Mouse (Mus musculus): Measurements from ENCODE around the gene Mpg.

Mpg gene

DNA sequence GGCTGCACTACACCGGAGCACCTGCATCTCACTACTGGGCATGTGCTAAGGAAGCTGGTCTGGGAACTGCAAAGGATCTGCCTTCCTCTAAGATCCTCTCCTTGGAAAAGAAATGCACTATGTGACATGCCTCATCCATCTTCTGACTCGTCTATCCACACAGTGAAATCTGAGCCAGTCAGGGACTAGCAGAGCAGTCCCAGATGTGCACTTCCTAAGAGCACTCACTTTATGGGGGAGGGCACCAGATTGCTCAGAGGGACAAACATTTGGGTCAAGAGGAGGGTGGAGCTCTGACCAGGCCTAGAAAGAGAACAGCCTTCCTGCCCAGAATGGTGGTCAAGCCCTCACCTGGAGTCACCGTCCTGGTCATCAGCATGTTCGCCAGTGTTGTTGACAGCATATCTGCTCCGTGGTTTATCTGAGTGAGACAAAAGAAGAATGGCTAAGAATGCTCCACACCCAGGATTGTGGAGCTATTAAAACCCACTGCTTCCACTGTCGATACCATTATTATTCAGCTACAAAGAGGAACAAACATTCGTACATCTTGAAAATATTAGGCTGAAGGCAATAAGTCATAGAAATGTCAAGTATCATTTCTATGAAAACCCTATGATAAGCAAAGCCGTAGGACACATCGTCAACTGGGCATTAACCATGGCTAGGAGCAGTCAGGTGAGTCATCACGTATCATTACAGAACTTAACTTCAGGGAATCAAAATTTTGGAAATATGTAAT, 36.5 kb downstream of the Mpg start:
- peak; percentile 20 for DNase-seq (ENCODE audit: extremely low spot score)

DNA sequence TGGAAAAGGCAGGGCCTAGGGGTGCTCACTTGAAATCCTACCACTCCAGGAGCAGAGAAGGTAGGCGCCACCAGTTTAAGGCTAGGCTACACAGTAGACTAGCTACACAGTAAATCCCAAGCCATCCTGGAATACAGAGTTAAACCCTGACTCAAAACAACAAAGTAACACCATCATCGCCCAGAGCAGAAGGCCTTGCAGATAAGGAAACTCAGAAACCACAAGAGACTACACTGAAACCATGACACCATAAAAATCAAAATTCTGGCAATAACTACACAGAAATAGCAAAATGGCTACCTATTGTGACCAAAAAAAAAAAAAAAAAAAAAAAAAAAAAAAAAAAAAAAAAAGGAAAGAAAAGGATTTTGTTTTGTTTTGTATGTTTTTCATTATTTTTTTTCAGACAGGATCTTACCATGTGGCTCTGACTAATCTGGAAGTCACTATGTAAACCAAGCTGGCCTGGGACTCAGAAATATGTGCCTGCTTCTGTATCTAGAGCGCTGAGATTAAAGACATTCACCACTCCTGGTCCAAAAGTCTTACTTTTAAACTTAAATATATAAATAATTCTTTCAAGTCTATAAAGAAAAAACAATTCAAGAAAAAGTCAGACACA, 38.9 kb downstream of the Mpg start:
- DNase-seq (ENCODE audit: extremely low spot score) = no peak

DNA sequence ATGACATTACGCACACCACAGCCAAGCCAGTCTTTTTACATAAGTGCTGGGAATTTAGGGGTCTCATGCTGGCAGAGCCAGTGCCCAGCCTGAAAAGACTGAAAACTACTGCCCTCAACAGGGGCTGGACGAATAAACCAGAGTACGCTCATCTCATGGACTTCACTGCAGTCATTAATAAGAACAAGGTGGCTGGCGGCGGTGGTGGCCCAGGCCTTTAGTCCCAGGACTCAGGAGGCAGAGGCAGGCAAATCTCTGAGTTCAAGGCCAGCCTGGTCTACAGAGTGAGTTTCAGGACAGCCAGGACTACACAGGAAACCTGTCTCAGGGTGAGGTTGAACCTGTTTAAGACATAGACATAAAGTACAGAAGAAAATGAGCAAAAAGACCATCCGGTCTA, 39.9 kb downstream of the Mpg start:
- DNase-seq (ENCODE audit: extremely low spot score) = no peak

DNA sequence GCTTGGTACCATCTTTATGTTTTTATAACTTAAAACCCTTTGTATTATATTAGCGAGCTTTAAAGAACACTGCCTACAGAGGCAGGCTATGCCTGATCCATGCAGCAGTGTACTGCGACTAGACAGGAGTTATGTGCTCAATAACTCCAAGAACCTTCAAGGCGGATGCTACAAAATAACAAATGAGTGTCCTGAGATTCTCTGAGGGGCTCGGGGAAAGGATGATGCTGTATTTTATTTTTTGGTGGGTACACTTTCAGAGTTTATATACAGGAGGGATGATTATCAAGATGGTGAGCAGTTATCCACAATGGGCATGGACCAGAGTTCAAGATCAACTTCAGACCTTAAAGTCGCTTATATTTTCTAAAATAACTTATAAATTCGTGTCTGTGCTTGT, 40.5 kb downstream of the Mpg start:
- no peak for DNase-seq (ENCODE audit: extremely low spot score)

DNA sequence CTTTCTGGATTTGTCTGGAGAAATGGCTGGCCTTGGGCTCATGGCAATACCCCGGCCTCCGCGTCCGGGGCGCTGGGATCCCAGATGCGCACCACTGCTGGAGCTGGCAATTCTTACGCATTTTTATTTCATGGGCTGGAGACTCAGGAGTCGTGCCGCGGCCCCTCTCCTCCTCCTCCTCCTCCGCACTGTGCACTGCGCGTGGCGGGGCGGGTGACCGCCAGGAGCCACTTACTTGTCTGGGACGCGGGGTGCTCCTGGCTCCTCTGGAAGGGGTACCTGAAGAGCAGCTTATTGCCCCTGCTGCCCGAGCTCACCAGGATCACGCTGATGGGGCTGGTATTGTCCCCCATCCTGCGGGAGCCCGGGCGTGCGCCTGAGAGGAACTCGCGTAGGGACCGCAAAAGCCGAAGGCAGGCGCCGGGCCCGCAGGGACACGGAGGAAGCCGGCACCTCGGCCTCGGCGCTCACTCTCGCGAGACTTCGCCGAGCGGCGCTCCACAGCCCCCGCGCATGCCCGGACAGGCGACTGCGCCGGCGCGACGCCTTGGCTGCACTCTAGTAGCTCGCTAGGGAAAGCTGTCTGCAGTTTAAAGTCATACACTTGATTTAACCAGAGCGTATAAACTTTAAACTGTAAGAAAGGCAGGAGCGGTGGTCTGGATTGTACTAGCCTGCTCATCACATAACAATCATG, 41.0 kb downstream of the Mpg start, which contains the start of gene Nprl3:
Gene Nprl3 (minus strand): TSS at position 520 of the 697 bp plus-strand sequence.
- peak; percentile 92 for DNase-seq (ENCODE audit: extremely low spot score)

DNA sequence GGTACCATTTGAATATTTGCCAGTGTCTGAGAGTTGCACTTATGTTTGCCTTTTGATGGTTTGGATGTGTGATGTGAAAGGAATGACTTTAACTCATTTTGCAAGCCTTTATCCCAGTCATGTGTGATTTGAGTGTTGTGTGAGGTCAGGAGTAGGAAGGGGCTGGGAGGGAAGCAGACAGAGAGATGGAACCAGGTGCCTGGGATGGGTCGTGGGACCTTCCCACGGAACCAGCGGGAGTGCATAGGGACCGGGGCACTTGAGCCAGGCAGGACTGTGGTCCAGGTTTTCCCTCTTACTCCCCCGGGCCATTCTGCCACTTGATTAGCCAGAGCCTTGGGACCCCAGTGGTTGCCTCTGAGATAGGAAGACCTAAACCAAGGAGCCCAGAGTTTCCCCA, 41.7 kb downstream of the Mpg start:
- DNase-seq (ENCODE audit: extremely low spot score) = no peak

DNA sequence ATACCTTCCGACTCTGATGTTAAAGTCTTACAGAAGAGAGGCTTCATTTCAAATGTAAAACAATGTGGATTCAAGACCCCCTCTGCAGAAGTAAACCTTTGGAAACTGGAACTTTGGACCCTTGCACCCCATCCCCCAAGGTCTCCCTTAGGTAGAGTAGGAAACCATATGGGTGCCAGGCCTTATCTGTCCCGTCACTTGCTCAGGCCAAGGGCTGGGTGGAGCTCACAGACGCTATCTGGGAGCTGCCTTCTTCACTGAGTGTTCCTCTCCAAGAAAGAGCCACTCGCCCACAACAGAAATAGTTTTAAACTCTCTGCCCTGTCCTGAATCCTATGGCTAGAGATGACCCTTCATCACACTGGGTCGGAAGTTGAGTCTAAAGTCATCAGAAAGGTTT, 42.6 kb downstream of the Mpg start:
- DNase-seq (ENCODE audit: extremely low spot score) = no peak

DNA sequence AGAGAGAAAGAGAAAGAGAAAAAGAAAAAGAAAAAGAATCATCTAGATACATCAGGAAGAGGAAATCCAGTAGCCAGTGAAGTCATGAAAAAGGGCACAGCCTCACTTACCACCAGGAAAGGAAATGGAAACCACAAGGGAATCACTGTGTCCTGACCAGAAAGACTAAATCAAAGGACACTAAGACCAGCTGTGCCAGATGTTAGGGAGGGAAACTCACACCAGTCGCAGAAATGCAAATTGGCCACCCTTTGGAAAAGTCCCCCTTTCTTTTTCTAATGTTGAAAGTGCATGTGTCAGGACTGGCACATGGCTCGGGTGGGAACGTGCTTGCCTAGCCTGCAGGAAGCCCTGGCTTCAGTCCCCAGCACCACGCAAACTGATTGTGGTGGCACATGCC, 44.9 kb downstream of the Mpg start:
- no peak for DNase-seq (ENCODE audit: extremely low spot score)

DNA sequence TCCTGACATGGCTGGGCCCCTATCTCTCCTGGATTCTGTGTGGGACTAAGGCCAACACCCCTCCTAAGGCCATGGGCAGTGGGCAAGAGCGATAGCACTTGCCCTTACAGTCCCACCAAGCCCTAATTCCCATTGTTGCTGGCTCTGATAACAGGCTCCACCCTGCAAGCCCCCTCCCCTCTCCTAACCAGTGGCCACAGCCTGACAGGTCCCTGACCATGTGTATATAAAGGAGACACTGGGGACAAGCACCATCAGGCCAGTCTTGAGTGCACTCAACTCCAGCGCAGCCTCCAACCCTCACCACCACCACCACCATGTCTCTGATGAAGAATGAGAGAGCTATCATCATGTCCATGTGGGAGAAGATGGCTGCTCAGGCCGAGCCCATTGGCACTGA, 50.0 kb downstream of the Mpg start, which contains the start of gene Hba-x:
Gene Hba-x (plus strand): TSS at position 54 of the 400 bp plus-strand sequence.
- DNase-seq (ENCODE audit: extremely low spot score) = no peak

DNA sequence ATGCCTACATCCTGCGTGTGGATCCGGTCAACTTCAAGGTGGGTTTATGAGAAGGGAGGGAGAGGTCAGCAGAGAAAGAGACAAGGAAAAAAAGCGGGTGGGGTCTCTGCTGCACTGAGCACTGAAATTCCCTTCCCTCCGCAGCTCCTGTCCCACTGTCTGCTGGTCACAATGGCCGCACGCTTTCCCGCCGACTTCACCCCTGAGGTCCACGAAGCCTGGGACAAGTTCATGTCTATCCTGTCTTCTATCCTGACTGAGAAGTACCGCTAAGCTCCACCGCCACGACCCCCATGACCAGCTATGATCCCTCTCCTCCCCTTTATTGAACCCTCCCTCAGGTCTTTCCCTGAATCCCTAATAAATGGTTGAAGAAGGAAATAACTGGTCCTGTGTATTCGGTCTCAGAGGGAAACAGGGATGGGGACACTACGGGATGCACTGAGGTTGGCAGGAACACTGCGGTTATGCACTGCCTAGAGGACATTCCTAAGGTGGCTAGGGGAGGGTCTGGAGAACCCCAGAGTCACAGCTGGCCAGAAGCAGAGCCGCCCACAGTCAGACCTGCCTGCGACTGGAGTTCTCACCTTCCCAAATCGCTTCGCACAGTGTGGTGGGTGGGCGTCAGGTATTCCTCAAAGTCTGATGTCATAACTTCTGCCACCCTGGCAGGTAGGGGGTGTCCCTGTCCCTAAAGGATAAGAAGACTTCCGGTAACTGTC, 51.6 kb downstream of the Mpg start:
- no peak for DNase-seq (ENCODE audit: extremely low spot score)

DNA sequence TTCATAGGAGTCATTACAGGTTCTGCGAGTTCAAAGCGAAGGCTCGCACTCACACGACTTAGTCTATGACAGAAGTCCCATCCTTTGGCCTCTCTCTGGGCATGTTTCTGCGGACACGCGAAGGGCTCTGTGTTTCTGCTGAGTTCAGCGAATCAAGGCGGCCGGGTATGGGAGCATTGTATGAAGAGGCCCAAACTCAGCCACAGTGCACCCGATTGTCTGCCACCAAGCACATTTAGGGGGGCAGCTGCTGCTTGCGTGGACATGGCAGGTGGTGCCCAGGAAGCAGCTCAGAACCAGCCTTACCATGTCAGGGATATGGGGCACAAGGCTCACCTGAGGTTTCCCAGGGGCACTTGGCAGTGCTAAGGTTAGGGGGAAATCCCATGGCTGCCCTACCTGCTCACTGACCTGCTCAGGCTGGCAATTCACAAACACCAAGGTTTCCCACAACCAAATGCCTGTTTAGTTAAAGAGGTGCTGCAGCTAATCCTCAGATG, 52.2 kb downstream of the Mpg start:
- DNase-seq (ENCODE audit: extremely low spot score) = no peak

DNA sequence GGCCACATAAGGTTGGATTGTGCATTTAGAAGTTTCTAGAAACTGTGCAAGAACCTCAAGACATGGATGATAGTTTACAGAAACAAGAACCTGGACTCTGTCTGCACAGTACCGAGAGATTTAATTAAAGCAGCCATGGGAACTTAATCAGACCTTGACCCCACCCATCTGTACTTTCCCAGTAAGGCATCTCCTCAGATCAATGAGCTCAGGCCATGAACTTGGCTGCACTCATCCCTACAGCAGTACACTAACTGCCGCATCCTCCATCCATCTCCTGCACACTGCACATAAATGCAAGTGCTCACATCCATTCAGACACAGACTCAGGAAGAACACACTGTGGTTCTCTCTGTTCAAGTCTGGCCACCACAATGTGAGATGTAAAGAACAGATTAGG, 54.3 kb downstream of the Mpg start:
- DNase-seq (ENCODE audit: extremely low spot score) = no peak

DNA sequence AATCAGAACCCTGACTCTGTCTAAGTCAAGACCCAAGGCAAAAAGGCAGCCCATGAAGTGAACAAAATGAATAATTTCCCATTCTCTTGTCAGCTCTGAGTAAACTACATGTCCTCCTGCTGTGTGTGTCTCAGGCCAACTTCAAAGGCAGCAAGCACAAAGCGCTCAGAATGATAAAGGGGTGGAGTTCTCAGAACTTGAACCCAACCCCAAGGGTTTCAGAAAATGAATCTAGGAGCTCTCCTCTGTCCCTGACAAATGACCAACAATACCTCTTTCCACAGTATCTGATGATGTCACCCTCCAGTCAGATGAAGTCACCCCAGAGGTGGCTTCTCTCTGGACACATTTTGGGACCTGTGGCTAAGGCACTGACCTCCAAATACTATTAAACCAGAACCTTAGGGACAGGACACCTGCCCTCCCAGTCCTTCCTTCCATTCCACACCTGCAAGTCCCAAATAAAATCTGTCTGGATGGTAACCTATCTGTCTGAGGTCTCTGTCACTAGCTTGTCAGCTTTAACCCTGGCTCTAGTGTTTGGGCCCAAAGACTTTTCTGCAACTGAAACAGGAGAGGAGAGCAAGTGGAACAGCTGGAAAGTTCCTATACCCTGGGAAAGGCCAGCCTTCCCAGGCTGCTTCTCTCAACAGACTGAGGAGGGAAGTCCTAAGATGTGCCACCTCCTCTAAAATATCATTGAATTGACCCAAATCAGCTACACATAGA, 55.3 kb downstream of the Mpg start:
- DNase-seq (ENCODE audit: extremely low spot score) = no peak

Measured in embryo, embryonic 9.5 days (tissue).